Mouse (Mus musculus): ENCODE results near the gene Anks3. TPM values are rescaled to one million over a fixed set of nuclear protein-coding genes. Genes with fewer than 3 reads are reported as not detected.

The Anks3 gene
- 19.7 TPM for polyA plus RNA-seq (2014; fragmentation: Illumina TruSeq; extraction: RNeasy Lipid Tissue Mini Kit (QIAGEN cat#74804); ENCODE audit: low read depth, low replicate concordance)

GRCm38 (mm10) chr16:4963797-4964709 lies at the start of gene Anks3:
TSS of gene Anks3 (minus strand) at chr16:4964205.

GRCm38 (mm10) chr16:5013054-5013838 lies 49.2 kb upstream of the Anks3 start, which contains the start of gene Rogdi:
TSS of gene Rogdi (minus strand) at chr16:5013553.

GRCm38 (mm10) chr16:5007067-5007466 lies 43.1 kb upstream of the Anks3 start, which contains the start of gene Smim22:
TSS of gene Smim22 (plus strand) at chr16:5007288.

GRCm38 (mm10) chr16:4997553-4997952 lies 33.5 kb upstream of the Anks3 start, which contains the start of gene Sept12:
TSS of gene Sept12 (minus strand) at chr16:4997852.

GRCm38 (mm10) chr16:4938461-4938860 lies 25.5 kb downstream of the Anks3 start, which contains the start of gene Nudt16l1:
TSS of gene Nudt16l1 (plus strand) at chr16:4938761.

Other genes with a start within 250 kb of the Anks3 start
- gene Nmral1, start 244.8 kb downstream of the Anks3 start, polyA plus RNA-seq (2014; fragmentation: Illumina TruSeq; extraction: RNeasy Lipid Tissue Mini Kit (QIAGEN cat#74804); ENCODE audit: low read depth, low replicate concordance), result 3.4 TPM
- gene Hmox2, start 237.8 kb downstream of the Anks3 start, polyA plus RNA-seq (2014; fragmentation: Illumina TruSeq; extraction: RNeasy Lipid Tissue Mini Kit (QIAGEN cat#74804); ENCODE audit: low read depth, low replicate concordance), result 74.5 TPM
- 65.9 TPM for gene Cdip1, start 173.9 kb downstream of the Anks3 start, polyA plus RNA-seq (2014; fragmentation: Illumina TruSeq; extraction: RNeasy Lipid Tissue Mini Kit (QIAGEN cat#74804); ENCODE audit: low read depth, low replicate concordance)
- not detected for gene 4930562C15Rik, start 128.8 kb downstream of the Anks3 start, polyA plus RNA-seq (2014; fragmentation: Illumina TruSeq; extraction: RNeasy Lipid Tissue Mini Kit (QIAGEN cat#74804); ENCODE audit: low read depth, low replicate concordance)
- 29.5 TPM for gene Ubald1, start 83.9 kb downstream of the Anks3 start, polyA plus RNA-seq (2014; fragmentation: Illumina TruSeq; extraction: RNeasy Lipid Tissue Mini Kit (QIAGEN cat#74804); ENCODE audit: low read depth, low replicate concordance)
- gene Mgrn1, start 78.0 kb downstream of the Anks3 start, polyA plus RNA-seq (2014; fragmentation: Illumina TruSeq; extraction: RNeasy Lipid Tissue Mini Kit (QIAGEN cat#74804); ENCODE audit: low read depth, low replicate concordance), result 173 TPM
- 24.9 TPM for gene Nudt16l1, start 25.4 kb downstream of the Anks3 start, polyA plus RNA-seq (2014; fragmentation: Illumina TruSeq; extraction: RNeasy Lipid Tissue Mini Kit (QIAGEN cat#74804); ENCODE audit: low read depth, low replicate concordance)
- gene Sept12, start 33.6 kb upstream of the Anks3 start, polyA plus RNA-seq (2014; fragmentation: Illumina TruSeq; extraction: RNeasy Lipid Tissue Mini Kit (QIAGEN cat#74804); ENCODE audit: low read depth, low replicate concordance), result not detected
- not detected for gene Smim22, start 43.1 kb upstream of the Anks3 start, polyA plus RNA-seq (2014; fragmentation: Illumina TruSeq; extraction: RNeasy Lipid Tissue Mini Kit (QIAGEN cat#74804); ENCODE audit: low read depth, low replicate concordance)
- gene Rogdi, start 49.3 kb upstream of the Anks3 start, polyA plus RNA-seq (2014; fragmentation: Illumina TruSeq; extraction: RNeasy Lipid Tissue Mini Kit (QIAGEN cat#74804); ENCODE audit: low read depth, low replicate concordance), result 35.0 TPM
- gene Glyr1, start 85.7 kb upstream of the Anks3 start, polyA plus RNA-seq (2014; fragmentation: Illumina TruSeq; extraction: RNeasy Lipid Tissue Mini Kit (QIAGEN cat#74804); ENCODE audit: low read depth, low replicate concordance), result 52.6 TPM
- gene Ubn1, start 85.9 kb upstream of the Anks3 start, polyA plus RNA-seq (2014; fragmentation: Illumina TruSeq; extraction: RNeasy Lipid Tissue Mini Kit (QIAGEN cat#74804); ENCODE audit: low read depth, low replicate concordance), result 20.4 TPM
- 4.8 TPM for gene Ppl, start 168.2 kb upstream of the Anks3 start, polyA plus RNA-seq (2014; fragmentation: Illumina TruSeq; extraction: RNeasy Lipid Tissue Mini Kit (QIAGEN cat#74804); ENCODE audit: low read depth, low replicate concordance)
- 2.7 TPM for gene Sec14l5, start 182.9 kb upstream of the Anks3 start, polyA plus RNA-seq (2014; fragmentation: Illumina TruSeq; extraction: RNeasy Lipid Tissue Mini Kit (QIAGEN cat#74804); ENCODE audit: low read depth, low replicate concordance)
- gene Nagpa, start 239.8 kb upstream of the Anks3 start, polyA plus RNA-seq (2014; fragmentation: Illumina TruSeq; extraction: RNeasy Lipid Tissue Mini Kit (QIAGEN cat#74804); ENCODE audit: low read depth, low replicate concordance), result 15.2 TPM